Mouse (Mus musculus) embryo, embryonic 10 days (tissue): Measurements from ENCODE around the gene Ago3.

Experiments
- DNase-seq: peaks from one replicate; pipeline ENCODE4 v3.0.0-alpha.2; 2015; ENCODE audit warnings: low spot score

The Ago3 gene

DNA sequence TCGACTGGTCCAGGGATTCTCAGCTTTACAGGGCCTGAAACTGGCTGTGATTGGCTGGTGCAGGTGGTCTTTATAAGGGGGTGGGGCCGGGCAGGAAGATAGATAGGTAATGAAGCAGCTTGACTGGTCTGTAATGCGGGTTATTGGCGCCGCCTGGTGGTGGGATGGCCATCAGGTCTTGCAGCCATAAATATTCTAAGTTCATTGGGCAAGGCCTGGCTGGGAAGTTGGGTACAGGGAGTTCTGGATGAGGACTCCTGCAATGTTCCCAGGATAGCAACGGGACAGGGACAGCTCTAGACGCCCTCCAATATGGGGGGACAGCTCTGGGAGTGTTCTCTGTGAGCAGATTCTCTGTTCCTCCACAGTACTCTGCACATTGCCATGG is 119.4 kb downstream of the Ago3 start:
- peak; percentile 93 for DNase-seq

GRCm38 (mm10) chr4:126309211-126309921 is 120.0 kb downstream of the Ago3 start:
- DNase-seq: peak; percentile 66

- no peak for DNase-seq
These were observed 122.5 kb downstream of the Ago3 start for GRCm38 (mm10) chr4:126306827-126307226.

DNA sequence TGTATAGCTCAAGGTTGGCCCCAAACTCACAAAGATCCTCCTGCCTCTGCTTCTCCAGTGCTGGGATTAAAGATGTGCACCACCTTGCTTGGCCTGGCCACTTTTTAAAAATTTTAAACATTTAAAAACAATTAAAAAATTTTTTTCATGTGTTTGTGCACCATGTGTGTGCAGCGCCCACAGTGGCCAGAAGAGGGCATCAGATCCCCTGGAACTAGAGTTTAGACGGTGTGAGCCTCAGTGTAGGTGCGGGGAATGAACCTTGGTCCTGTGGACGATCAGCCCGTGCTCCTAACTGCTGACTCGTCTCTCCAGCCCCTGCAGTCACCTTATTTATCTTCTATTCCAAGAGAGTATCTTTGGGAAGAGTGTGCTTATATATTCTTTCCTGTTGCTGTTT is 123.3 kb downstream of the Ago3 start:
- no peak for DNase-seq

GRCm38 (mm10) chr4:126305428-126305827 is 123.9 kb downstream of the Ago3 start:
- no peak for DNase-seq

- DNase-seq: no peak
These were observed 125.5 kb downstream of the Ago3 start for GRCm38 (mm10) chr4:126303877-126304276.

GRCm38 (mm10) chr4:126301584-126302309 is 127.6 kb downstream of the Ago3 start:
- peak; percentile 47 for DNase-seq

- peak; percentile 67 for DNase-seq
These were observed 128.3 kb downstream of the Ago3 start for GRCm38 (mm10) chr4:126300916-126301583.

GRCm38 (mm10) chr4:126296617-126297101 is 132.7 kb downstream of the Ago3 start:
- DNase-seq: peak; percentile 71

DNA sequence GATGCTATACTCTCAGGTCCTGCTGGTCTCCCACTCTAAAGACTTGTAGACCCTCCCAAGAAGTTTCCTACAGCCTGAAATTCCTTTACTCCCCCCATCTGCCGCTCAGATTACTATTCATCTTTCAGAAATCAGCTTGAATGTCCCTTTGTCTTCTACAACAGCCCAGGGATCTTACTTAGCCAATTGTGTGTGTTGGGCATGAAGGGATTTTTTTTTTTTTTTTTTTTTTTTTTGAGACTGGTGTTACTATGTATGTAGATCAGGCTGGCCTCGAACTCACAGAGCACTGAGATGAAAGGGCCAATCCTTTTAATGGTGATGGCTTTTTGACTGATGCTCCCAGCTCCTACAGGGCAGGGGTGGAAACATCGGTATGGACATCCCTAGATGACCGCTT is 133.4 kb downstream of the Ago3 start:
- DNase-seq: no peak

- no peak for DNase-seq
These were observed 134.2 kb downstream of the Ago3 start for GRCm38 (mm10) chr4:126295152-126295551.

GRCm38 (mm10) chr4:126291196-126291595 is 138.2 kb downstream of the Ago3 start:
- DNase-seq: no peak

GRCm38 (mm10) chr4:126290314-126290713 is 139.0 kb downstream of the Ago3 start:
- no peak for DNase-seq

DNA sequence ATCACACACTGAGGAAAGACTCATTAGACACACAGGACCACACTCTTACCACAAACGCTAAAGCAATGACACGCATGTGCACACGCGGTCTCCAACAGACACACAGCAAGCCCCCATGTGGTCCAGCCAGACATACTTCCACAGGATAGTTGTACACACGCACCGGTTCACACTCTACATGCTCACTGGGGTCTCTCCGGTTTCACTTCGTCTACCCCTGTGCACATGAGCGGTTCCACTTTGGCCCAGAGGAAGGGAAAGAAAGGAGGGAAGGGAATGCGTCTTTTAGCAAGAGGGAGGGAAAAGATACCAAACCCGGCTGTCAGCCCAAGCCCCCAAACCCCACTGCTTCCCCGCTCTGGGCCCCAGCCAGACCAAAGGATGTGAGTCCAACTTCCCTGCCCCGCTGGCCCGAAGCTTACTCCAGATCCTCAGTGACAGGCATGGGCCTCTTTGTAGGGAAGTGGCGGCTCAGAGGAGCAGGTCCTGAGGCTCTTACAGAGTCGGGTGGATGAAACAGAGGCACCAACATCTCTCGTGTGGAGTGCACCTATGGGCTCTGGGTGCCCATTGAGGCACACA is 141.2 kb downstream of the Ago3 start:
- no peak for DNase-seq

DNA sequence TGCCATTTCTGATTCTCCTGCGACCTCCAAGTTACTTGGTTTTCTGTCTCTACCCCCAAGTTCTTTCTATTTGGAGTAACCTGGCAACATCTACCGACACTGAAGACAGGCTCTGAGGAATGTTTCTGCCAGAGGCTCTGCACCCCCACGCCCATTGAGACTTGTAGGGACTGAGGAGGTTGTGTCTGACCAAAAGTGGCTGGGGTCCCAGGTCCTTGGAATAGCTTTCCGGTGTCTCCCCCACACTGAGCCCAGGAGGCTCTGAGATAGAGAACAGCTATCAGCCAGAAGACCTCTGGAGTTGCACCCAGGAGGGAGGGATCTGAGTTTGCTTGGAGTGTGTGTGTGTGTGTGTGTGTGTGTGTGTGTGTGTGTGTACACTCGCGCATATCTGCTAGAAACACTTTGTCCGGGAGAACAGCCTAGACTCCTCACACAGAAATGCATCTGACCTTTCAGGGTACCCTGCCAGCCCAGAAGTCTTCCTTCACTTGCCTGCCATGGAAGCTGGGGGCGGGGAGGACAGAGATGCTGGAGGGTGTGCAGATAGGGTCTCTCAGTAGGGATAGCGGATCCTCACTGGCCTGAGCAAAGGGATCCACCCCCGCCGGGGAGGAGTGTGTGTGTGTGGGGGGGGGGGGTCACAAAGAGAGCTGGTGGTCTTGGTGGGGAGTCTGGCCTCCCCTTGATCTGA is 141.9 kb downstream of the Ago3 start:
- no peak for DNase-seq

- peak; percentile 29 for DNase-seq
These were observed 142.9 kb downstream of the Ago3 start, which contains the start of gene Col8a2 for GRCm38 (mm10) chr4:126286492-126286891. Col8a2 (plus strand) TSS chr4:126286793.

- no peak for DNase-seq
These were observed 145.8 kb downstream of the Ago3 start for GRCm38 (mm10) chr4:126283582-126283981.

DNA sequence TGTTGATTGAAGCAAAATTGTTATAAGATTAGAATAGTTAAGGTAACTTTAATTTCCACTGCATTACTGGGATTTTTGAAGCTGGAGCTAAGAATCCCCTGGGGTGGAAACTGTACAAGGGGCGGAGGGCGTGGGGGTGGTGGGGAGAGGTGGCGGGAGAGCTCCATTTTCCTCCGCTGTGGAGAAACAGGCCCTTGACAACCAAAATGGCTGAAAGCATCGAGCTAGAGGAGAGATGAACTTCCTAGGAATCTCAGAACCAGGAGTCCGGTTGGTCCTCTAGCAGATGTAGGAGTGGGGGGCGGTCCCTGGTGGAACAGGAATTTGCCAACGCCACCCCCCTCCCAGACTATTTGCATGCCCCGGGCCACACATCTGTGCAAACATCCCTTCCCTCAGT is 147.7 kb downstream of the Ago3 start:
- DNase-seq: no peak
